Mouse (Mus musculus) 416B (cell line): ENCODE results near the gene Taf6l.

Experiments used
- DNase-seq: peaks from one replicate; pipeline ENCODE4 v3.0.0; 2011; ENCODE audit warnings: low read depth

Gene Taf6l

DNA sequence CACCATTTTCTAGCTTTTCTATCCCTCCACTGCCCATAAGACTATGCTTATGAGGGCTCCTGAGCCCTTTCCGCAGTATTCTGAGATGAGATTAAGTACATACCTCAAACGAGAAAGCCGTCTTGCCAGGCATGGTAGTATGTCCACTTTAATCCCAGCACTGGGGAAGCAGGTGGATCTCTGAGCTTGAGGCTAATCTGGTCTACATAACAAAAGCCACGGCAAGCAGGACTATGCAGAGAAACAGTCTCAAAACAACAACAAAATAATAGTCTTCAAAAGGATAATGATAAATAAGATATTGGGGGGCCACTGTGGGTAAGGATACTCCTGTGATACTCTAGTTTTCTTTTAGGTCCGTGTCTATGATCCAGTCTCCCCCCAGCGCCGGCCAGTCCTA, 47.3 kb downstream of the Taf6l start:
- DNase-seq: no peak

DNA sequence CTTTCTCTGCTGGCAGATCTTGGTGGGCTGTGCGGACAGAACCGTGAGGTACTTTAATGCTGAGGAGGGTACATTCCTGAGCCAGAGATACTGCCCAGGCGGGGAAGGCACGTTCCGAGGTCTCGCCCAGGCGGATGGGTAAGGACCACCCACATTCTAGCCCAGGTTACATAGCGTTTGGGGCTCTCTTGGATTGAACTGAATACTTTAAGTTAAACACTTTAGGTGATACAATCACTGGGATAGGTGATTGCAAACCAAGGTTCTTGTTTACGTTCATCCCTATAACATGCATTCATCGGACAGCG, 50.1 kb downstream of the Taf6l start:
- DNase-seq: no peak

DNA sequence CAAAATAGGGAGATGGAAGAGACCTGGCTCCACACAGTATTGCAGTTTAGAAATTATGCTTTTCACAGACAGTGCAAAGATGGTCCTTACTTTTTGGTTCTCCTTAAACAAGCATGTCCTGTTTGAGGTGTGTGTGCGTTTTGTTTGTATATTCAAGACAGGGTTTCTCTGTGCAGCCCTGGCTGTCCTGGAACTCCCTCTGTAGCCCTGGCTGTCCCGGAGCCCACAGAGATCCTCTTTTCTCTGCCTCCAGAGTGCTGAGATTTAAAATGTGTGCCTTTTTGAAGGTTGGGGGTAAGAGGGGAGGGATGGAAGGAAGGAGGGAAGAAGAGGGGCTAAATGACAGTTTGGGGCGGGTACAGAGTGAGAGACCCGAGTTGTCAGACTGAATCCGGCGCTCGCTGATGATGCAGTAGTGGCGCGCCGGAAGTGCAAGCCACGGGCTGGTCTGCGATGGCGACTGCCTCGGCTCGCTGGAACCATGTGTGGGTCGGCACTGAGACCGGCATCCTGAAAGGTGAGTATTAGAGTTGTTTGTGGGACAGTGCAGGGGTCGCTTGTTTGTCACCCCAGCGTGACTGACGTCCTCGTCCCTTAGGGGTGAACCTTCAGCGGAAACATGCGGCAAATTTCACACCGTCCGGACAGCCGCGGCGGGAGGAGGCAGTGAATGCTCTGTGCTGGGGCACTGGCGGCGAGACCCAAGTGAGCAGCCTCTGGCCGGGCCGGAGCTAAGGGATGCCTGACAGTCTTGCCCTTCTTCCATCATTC, 50.6 kb downstream of the Taf6l start, which contains the start of gene Wdr74:
TSS of gene Wdr74 (plus strand) at position 439 of the 771 bp plus-strand sequence.
- DNase-seq: peak; percentile 92

DNA sequence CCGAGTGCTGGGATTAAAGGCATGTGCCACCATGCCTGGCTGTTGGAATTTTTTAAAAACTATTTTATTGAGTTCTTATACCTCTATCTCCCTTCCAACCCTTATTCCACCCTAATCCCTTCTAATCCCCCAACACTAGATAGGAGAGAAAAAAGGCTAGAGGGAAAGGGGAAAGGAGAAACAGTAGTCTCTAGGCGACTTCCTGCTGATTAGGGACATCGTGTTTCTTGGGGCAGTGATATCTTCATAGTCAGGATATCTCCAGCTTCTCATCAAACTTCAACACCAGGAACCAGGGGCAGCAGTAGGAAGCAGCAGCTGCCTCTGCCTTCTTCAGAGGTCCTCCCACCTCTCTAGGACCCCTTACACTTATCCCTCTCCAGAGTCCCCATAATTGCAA, 51.9 kb downstream of the Taf6l start:
- DNase-seq: no peak

DNA sequence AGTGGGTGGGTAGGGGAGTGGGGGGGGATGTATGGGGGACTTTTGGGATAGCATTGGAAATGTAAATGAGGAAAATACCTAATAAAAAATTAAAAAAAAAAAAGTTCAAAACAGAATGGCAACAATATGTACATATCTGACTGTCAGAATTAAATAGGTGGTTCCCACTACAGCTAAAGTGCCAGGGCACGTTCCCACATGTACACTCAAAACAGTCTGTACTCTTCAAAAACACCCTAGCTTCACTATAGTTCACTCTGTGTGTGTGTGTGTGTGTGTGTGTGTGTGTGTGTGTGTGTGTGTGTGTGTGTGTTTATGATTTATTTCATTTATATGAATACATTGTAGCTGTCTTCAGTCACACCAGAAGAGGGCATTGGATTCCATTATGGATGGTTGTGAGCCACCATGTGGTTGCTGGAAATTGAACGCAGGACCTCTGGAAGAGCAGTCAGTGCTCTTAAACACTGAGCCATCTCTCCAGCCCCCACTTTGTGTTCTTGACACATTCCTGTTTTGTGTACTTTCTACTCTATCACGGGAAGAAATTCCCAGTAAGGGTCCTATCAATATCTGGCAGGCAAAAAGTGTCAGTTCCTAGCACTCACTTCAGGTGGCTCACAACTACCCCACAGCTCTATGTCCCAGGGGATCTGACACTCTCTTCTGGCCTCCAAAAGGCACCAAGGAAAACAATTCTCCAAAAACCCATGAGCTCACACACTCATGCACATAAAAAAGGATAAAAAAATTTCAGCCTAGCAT, 57.7 kb downstream of the Taf6l start:
- DNase-seq: peak; percentile 61

DNA sequence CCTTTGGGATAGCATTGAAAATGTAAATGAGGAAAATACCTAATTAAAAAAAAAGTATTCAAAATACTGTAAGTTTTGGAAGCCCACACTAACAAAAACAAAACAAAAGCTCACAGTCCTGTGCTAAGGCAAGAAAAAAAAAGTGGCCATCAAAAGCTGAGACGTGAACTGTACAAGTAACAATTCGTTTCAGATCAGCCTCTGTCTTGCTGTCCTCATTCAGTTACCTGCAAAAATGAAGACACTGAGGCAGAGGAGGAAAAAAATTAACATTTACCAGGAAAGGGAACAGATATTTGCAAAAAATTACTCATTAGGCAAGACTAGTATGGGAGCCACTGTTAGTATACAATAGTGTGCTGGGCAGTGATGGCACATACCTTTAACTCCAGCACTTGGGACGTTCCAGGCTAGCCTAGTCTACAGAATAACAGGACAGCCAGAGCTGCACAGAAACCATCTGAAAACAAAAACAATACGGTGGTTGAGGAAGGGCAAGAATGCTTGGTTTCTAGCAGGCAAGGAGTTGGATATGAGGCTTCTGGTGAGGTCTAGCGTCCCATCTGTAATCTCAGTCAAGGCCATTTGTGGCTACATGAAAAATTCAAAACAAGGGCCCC, 58.6 kb downstream of the Taf6l start:
- DNase-seq: peak; percentile 66

DNA sequence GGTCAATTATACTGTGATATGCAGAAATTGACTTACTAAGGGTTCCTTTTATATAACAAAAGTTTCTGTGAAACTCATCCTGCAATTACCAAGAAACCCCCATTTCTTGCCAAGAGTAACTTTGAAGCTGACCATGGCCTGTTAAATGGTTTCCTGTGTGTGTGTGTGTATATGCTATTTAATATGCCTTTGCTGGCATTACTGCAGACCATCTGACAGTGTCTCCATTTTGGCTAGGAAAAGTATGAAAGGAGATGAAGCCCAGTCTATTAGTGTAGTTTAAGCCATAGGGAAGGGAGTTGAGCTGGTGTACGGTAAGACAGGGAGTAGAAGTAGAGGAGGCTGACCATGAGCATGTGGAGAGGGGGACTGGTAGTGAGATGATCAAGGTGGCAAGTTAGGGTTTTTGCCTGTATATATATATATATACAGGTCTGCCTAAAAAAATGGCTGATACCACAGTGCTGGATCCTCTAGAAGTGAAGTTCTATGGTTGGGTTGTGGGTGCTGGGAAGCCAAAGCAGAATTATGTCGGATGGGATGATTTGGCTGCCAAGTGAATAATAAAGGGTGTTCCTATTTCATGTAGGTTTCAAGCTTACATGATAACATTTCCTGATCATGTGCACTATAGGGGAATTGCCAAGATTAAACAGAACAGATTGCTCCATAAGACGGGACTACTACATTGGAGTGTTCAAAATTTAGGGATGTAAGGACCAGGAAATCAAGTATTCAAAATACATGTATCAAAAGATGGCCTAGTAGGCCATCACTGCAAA, 59.4 kb downstream of the Taf6l start:
- DNase-seq: peak; percentile 44

DNA sequence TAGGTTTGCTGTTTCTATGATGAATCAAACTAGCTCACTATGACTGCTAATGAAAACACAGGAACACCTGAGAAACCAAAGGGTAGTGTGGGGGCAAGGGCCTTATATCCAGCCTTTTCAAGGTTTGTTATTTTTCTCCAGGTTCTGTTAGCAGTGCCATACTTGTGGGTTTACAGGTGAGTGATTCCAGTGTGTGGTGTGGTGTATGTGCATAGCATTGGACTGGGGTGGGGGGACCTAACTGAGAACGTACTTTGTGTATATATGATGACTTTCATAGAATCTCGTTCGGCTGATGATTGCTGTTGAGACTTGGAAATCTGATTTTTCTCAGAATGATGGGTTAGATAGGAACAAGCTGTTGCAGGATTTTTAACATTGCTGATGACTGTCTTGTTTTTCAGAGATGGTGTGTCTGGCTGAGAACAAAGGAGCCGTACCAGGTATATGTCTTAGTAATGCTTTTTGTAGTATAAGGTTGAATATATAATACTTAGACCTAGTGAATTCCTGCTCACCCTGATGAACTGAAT, 61.1 kb downstream of the Taf6l start:
- DNase-seq: no peak
